Mouse (Mus musculus) thymus, adult 2 months (tissue): ENCODE measurements around the gene Car8. TPM values are rescaled to one million over a fixed set of nuclear protein-coding genes. Genes with fewer than 3 reads are reported as not detected.

Experiments
- DNase-seq: peaks from one replicate; pipeline ENCODE4 v3.0.0; 2021
- H3K27ac ChIP-seq: fragments of 200-500 bp; 2 replicates; pipeline ENCODE4 v1.5.1; 2012; ENCODE audit warnings: low read length, control low read depth; ENCODE audit not compliant: control insufficient read depth, insufficient read depth
- H3K27me3 ChIP-seq: fragments of 200-500 bp; 2 replicates; pipeline ENCODE4 v1.6.1; 2012; ENCODE audit warnings: mild to moderate bottlenecking, low read length, moderate library complexity, mixed read lengths; ENCODE audit not compliant: control insufficient read depth, insufficient read depth
- H3K36me3 ChIP-seq: fragments of 200-500 bp; 2 replicates; pipeline ENCODE4 v1.6.1; 2012; ENCODE audit warnings: mild to moderate bottlenecking, low read length, moderate library complexity; ENCODE audit not compliant: control insufficient read depth, insufficient read depth
- H3K4me1 ChIP-seq: fragments of 200-500 bp; replicated peaks from 2 replicates; pipeline ENCODE4 v1.6.1; 2012; ENCODE audit warnings: low read length; ENCODE audit not compliant: control insufficient read depth, insufficient read depth
- H3K4me3 ChIP-seq: fragments of 200-500 bp; 2 replicates; pipeline ENCODE4 v1.5.1; 2012; ENCODE audit warnings: mild to moderate bottlenecking, low read length, control low read depth, moderate library complexity; ENCODE audit not compliant: control insufficient read depth, insufficient read depth
- CTCF ChIP-seq: fragments of 200-500 bp; IDR thresholded peaks from 2 replicates; pipeline ENCODE4 v1.5.1; 2012; ENCODE audit warnings: mild to moderate bottlenecking, control low read depth, low read length, moderate library complexity, borderline replicate concordance; ENCODE audit not compliant: control insufficient read depth, poor library complexity, insufficient read depth; ENCODE audit errors: extremely low read depth
- POLR2A ChIP-seq: fragments of 200-500 bp; IDR thresholded peaks from 2 replicates; pipeline ENCODE4 v1.6.1; 2012; ENCODE audit warnings: mild to moderate bottlenecking, low read length, control low read depth, moderate library complexity; ENCODE audit not compliant: control insufficient read depth, poor library complexity, insufficient read depth; ENCODE audit errors: extremely low read depth
- WGBS: fragments of 180-500 bp; shearing (Covaris S2); methylation state at CpG from one replicate; pipeline ENCODE4 v1.1.7; 2018; 5-methylcytosine and 5-hydroxymethylcytosine counted together
- polyA plus RNA-seq: library from polyadenylated mRNA; depleted of rRNA; stranded (reverse); fragments of >200 nt; gene quantifications from 2 replicates; pipeline ENCODE4 v1.2.3, GENCODE M21; 2012

Car8 gene
- polyA plus RNA-seq, 1 experiment = 0.35 TPM

- 56% methylated on average over 11 of the region's 11 CpGs for WGBS
- Histone ChIP-seq H3K27me3 (no peaks in the 10 kb centered on the region), H3K36me3 (no peaks in the 10 kb centered on the region), H3K27ac (no peak overlapping the region), H3K4me3 (no peak overlapping the region), H3K4me1 (peaks cover 9% of the 10 kb centered on the region)
- TF ChIP-seq CTCF (no peak), POLR2A (no peak)
- no peak for DNase-seq
These were observed 447 bp upstream of the Car8 start for GRCm38 (mm10) chr4:8239306-8239670.

- Histone ChIP-seq H3K27ac (no peak overlapping the region), H3K27me3 (no peaks in the 10 kb centered on the region), H3K4me1 (no peaks in the 10 kb centered on the region), H3K36me3 (no peaks in the 10 kb centered on the region), H3K4me3 (no peak overlapping the region)
- DNase-seq = no peak
- 36% methylated on average over 12 of the region's 12 CpGs for WGBS
- TF ChIP-seq CTCF = no peak
- no peak for TF ChIP-seq POLR2A
These were observed 6.3 kb downstream of the Car8 start for GRCm38 (mm10) chr4:8232393-8233111.

- H3K36me3 ChIP-seq = no peaks in the 10 kb centered on the region
- no peak overlapping the region for H3K27ac ChIP-seq
These were observed 7.5 kb downstream of the Car8 start for GRCm38 (mm10) chr4:8231291-8231871.

GRCm38 (mm10) chr4:8229661-8230298 lies 9.1 kb downstream of the Car8 start:
- H3K4me3 ChIP-seq = no peak overlapping the region
- no peak for TF ChIP-seq CTCF
- TF ChIP-seq POLR2A = no peak
- WGBS = 86% methylated on average over 3 of the region's 3 CpGs
- no peaks in the 10 kb centered on the region for H3K27me3 ChIP-seq
- no peaks in the 10 kb centered on the region for H3K36me3 ChIP-seq
- H3K27ac ChIP-seq = no peak overlapping the region
- no peak for DNase-seq
- no peaks in the 10 kb centered on the region for H3K4me1 ChIP-seq

More at GRCm38 (mm10) chr4:8231291-8231871, 7.5 kb downstream of the Car8 start:
- TF ChIP-seq CTCF (no peak), POLR2A (no peak)
- no peaks in the 10 kb centered on the region for H3K4me1 ChIP-seq
- H3K4me3 ChIP-seq = no peak overlapping the region
- no peaks in the 10 kb centered on the region for H3K27me3 ChIP-seq
- 93% methylated on average over 5 of the region's 5 CpGs for WGBS
- DNase-seq = no peak

- DNase-seq = no peak
- no peaks in the 10 kb centered on the region for H3K27me3 ChIP-seq
- H3K27ac ChIP-seq = no peak overlapping the region
- H3K4me3 ChIP-seq = no peak overlapping the region
- H3K36me3 ChIP-seq = no peaks in the 10 kb centered on the region
- TF ChIP-seq CTCF (no peak), POLR2A (no peak)
- WGBS = 97% methylated on average over 8 of the region's 8 CpGs
- H3K4me1 ChIP-seq = no peaks in the 10 kb centered on the region
These were observed 19.9 kb downstream of the Car8 start for GRCm38 (mm10) chr4:8218941-8219340.

DNA sequence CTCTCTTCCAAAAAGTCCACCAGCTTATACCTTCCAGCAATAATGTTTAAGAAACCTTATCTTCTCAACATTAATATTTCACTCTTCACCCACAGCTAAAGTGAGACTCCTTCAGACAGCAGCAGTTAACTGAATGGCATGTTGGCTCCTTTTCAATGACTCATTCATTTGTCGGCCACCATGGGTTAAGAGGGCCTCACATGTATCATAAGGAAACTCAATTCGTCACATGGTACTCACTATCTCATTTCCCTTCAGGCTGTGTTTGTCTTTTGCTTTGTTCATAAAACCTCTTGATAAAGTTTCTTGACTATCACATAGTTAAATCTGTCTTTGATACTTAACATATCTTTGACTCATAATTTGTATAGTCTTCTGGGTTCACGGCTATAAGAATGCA lies 20.8 kb downstream of the Car8 start:
- DNase-seq = no peak
- H3K36me3 ChIP-seq = no peaks in the 10 kb centered on the region
- no peak overlapping the region for H3K4me3 ChIP-seq
- WGBS = 63% methylated on average over 3 of the region's 3 CpGs
- no peaks in the 10 kb centered on the region for H3K27me3 ChIP-seq
- H3K27ac ChIP-seq = no peak overlapping the region
- TF ChIP-seq CTCF (no peak), POLR2A (no peak)
- H3K4me1 ChIP-seq = no peaks in the 10 kb centered on the region

DNA sequence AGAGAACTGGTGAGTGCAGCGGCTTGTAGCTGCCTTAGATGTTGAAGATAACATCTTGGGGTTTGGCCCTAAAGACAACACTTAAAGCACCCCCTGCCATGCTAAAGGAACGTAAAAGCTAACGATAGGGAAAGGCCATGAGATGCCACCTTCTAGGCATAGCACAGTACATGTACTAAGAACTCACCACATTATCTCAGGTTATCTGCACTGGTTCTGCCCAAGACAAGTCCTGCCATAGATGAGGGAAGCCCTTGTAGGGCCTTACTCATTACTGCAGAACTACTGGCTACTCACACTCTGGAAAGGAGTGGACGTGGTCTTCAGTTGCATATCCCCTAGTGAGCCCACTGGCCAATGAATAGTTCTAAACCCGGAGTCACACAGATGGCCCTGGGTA lies 21.6 kb downstream of the Car8 start:
- Histone ChIP-seq H3K36me3 (no peaks in the 10 kb centered on the region), H3K4me3 (no peak overlapping the region), H3K4me1 (no peaks in the 10 kb centered on the region), H3K27me3 (no peaks in the 10 kb centered on the region), H3K27ac (no peak overlapping the region)
- TF ChIP-seq POLR2A (no peak), CTCF (no peak)
- 45% methylated on average over 5 of the region's 5 CpGs for WGBS
- DNase-seq = no peak
